Mouse (Mus musculus) NIH3T3 (cell line): ENCODE data around the gene Gm6614.
A peak's percentile ranks its signal among the peaks of the same experiment; 100 is the strongest.
"Not testable (repeated sequence)": the region's sequence is repeated elsewhere in the genome, so short reads cannot be mapped to it uniquely, and the experiment has no call there.

ENCODE experiments used
- DNase-seq: peaks from one replicate; pipeline ENCODE4 v3.0.0-alpha.2; 2012; ENCODE audit warnings: low read depth

Gene Gm6614

DNA sequence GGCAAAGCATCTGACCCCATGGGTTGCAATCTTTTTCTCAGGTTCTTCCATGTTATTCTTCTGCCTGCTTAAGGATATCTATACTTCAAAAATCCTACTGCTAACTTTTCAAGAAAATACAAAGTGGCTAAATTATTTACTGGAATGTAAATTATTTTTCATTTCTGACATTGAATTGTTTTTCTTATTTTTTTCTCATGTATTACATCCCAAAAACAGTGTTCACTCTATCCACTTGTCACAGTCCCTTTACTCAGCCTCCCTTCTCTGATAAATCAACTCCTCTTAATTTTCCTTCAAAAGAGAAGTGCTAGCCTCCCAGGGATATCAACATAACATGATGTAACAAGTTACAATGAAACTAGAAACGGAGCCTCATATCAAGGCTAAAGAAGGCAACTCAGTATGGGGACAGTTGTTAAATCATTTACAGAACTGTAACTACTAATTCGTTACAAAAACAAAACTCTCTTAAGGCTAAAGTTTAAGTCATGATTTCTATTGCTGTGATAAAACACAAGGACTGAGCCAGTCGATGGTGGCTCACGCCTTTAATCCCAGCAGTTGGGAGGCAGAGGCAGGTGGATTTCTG is at the start of gene Gm6614:
Gm6614 (minus strand) TSS at position 51 of the 592 bp plus-strand sequence.
- no peak for DNase-seq

DNA sequence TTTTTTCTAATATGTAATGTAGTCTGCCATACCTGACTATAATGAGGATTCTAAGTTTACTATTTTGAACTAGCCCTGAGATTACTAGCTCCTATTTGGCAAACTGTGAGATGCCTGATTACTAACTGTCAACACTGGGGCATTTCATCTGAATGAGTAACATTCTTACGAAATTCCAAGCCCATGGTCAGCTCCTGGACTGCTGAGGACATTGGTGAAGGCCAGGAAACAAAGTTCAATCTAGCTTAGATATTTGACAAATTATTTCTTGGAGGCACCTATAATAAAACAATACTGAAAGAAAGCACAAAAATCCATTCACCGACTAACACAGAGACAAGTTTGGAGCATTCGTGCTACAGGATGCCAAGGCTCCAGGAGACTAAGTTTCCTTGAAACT is 47.1 kb upstream of the Gm6614 start:
- DNase-seq = not testable (repeated sequence)

DNA sequence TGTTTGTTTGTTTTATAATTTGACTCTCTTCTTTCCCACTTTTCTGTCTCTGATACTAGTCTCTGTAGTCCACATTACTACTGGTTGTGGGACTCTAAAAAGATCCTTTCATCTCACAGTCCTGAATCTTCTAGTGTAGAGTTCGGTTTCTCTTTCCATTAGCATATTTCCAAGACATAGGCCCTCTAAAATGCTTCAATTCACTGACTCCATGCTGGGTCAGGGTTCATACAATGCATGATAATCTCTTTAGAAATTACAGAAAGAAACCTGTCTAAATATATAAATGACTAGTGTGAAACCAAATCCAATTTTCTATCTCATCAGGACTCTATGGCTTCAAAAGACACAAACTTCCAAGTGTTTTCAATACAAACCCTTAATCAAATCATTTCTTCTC is 36.5 kb upstream of the Gm6614 start:
- no peak for DNase-seq

DNA sequence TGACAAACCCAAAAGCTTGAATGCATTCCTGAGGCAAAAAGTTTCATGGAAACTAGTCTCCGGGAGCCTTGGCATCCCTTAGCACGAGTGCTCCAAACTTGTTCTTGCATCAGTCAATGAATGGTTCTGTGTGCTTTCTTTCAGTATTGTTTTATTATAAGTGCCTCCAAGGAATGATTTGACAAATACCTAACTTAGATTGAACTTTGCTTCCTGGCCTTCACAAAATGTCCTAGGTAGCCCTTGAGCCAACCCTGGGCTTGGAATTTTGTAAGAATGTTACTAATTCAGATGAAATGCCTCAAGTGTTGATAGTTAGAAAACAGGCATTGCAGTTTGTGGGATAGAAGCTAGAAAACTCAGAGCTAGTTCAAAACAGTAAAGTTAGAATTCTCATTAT is 34.5 kb upstream of the Gm6614 start:
- DNase-seq = no peak

GRCm38 (mm10) chr6:142041896-142042295 is 30.7 kb upstream of the Gm6614 start:
- peak; percentile 20 for DNase-seq

DNA sequence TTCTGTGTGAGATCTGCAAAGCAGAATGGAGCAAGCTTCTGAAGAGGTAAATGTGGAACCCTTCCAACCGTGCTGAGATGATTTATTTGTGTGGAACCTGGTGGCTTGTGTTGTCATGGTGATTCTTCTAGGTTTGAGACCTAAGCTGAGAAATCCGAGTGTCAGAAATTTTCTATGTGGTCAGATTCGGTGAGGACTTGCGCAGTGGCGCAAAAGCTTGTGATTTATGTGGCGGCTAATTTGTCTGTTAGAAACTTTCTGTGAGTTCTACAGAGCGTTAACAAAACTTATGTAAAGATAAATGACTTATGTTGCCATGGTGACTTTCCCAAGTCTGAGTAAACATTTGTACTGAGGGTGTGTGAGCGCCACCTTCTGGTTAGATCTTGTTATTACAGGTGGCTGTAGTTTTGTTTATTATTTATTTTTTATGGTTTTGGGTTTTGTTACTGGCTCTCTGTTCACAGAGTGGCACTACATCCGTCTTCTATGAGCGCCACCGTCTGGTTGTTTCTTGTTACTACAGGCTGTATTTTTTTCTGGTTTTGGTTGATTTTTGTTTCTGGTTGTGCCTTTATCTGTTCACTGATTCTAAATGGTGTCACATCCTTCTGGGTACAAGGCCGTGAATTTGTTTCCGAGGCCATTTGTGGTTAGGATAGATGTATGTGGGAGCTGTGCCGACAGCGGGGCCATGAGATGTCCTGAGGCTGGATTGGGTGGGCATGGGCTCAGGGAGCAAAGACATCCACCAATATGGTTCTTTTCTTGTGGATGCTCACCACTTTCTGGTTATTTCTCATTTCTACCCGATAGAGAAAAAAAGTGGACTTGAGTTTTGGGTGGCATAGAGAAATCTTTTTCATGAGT is 29.3 kb upstream of the Gm6614 start:
- peak; percentile 73 for DNase-seq

DNA sequence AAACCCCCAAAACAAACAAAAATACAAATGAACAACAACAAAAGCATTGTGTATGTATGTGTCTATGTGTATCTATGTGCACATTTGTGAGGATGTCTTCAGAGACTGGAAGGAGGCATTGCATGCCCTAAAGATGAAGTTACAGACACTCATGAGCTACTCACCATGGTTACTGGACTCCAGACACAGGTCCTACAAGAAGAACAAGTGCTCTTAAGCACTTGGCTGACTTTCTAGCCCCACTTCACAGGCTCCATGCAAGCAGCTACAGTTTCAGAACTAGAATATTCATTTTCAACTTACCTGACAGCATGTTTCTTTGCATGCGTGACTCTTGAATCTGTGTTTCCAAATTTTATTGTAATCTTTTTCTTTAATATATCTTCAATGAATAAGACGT is 24.6 kb upstream of the Gm6614 start:
- no peak for DNase-seq

DNA sequence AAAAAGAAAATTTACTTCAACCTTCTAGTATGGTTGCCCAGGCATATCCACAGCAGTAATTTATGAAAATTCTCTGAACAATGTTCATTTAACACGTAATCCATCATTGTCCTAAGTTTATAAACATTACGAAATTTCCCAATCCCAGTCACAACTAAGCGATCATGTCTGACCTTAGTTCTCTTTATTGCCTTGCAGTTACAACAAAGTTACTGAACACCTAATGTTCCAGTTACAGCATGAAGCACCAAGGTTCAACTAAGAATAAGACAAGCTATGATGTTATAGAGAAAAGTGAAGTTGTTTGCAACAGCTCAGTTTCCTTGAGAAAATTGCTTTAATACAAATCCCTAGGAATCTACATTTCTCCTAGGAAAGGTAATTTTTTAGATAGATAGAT is 10.5 kb upstream of the Gm6614 start:
- DNase-seq = no peak

GRCm38 (mm10) chr6:141986772-141987171 is 24.4 kb downstream of the Gm6614 start:
- DNase-seq = no peak

DNA sequence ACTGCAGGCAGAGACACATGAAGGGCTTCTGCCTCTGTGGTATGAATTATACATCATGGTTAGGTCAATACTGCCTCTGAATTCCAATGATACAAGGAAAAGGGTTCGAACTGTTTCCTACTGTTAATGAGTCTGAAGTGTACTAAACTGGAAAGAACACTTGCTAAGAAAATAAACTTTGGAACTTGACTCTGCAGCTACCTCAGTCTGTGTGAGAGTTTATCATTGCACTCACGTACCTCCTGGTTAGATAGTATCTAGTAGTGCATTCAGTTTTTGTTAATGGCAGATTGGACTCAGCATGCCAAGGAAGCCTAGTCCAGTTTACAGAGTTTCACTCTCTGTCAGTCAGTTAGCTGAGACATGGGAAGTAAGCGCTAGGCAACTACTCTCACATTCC is 26.6 kb downstream of the Gm6614 start:
- no peak for DNase-seq

DNA sequence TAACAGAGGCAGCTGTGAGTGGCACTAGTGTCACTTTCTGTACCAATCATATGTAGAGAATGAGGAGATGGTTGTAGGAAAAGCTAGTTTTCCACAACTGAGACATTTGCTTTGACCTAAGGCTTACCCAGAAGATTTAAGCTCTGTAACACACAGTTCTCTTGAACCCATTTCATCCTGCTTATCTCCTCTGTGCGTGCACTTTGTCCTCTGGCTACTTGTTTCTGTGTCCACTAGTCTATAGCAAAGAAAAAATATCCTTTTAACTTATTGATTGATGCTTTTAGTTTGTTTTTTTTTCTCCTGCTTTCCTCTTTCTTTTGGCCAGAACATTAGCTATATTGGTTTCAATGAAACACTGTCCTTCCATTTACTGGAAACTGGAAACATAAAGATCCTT is 48.8 kb downstream of the Gm6614 start:
- no peak for DNase-seq

GRCm38 (mm10) chr6:141961861-141962260 is 49.4 kb downstream of the Gm6614 start:
- DNase-seq = no peak

GRCm38 (mm10) chr6:141960482-141960881 is 50.7 kb downstream of the Gm6614 start:
- no peak for DNase-seq

DNA sequence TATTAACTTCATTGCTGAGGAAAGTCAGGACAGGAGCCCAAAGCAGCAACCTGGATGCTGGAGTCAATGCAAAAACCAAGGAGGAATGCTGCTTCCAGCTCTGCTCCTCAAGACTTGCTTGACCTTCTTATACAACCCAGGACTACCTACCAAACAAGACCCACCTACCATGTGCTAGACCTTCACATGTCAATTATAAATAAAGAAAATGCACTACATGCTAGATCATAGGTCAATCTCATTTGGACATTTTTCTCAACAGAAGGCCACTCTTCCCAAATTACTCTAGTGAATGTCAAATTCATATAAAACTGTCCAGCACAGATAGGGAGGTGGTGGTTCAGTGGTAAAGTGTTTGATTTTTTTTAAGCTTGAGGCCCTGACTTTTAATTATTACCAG is 64.4 kb downstream of the Gm6614 start, which contains the start of gene Slco1a1:
Slco1a1 (minus strand) TSS at position 101 of the 400 bp plus-strand sequence.
- no peak for DNase-seq

GRCm38 (mm10) chr6:141940451-141940850 is 70.8 kb downstream of the Gm6614 start:
- DNase-seq = no peak
